Mouse (Mus musculus) forebrain, embryonic 10.5 days (tissue): ENCODE measurements around the gene Mipol1. TPM values are rescaled to one million over a fixed set of nuclear protein-coding genes. Genes with fewer than 3 reads are reported as not detected.

ENCODE experiments used
- DNase-seq: peaks from one replicate; pipeline ENCODE4 v3.0.0-alpha.2; 2017; ENCODE audit warnings: low spot score; ENCODE audit errors: extremely low spot score
- H3K27ac ChIP-seq: fragments of 300-500 bp; sonication (generic); 2 replicates; pipeline ENCODE4 v1.5.1; 2016; ENCODE audit warnings: mild to moderate bottlenecking
- H3K27me3 ChIP-seq: fragments of 300-500 bp; sonication (generic); 2 replicates; pipeline ENCODE4 v1.6.1; 2016; ENCODE audit warnings: mild to moderate bottlenecking; ENCODE audit not compliant: poor library complexity, severe bottlenecking
- H3K36me3 ChIP-seq: fragments of 300-500 bp; sonication (generic); replicated peaks from 2 replicates; pipeline ENCODE4 v1.6.1; 2016; ENCODE audit warnings: mild to moderate bottlenecking, moderate library complexity
- H3K4me1 ChIP-seq: fragments of 300-500 bp; sonication (generic); 2 replicates; pipeline ENCODE4 v1.6.1; 2016
- H3K4me3 ChIP-seq: fragments of 300-500 bp; sonication (generic); 2 replicates; pipeline ENCODE4 v1.5.1; 2016; ENCODE audit warnings: mild to moderate bottlenecking, moderate library complexity
- H3K9me3 ChIP-seq: fragments of 300-500 bp; sonication (generic); 2 replicates; pipeline ENCODE4 v1.6.1; 2016; ENCODE audit warnings: mild to moderate bottlenecking, moderate library complexity
- WGBS: fragments of 180-500 bp; shearing (Covaris S2); methylation state at CpG from one replicate; pipeline ENCODE4 v1.1.7; 2016; 5-methylcytosine and 5-hydroxymethylcytosine counted together
- polyA plus RNA-seq: library from polyadenylated mRNA; unstranded; fragments of >200 nt; fragmentation: Nextera tagmentation; extraction: Ambion mirVana; gene quantifications from 2 replicates; pipeline ENCODE4 v1.2.1, GENCODE M21; 2016

Mipol1 gene
- polyA plus RNA-seq, 1 experiment from 2014 or later: 8.2 TPM

DNA sequence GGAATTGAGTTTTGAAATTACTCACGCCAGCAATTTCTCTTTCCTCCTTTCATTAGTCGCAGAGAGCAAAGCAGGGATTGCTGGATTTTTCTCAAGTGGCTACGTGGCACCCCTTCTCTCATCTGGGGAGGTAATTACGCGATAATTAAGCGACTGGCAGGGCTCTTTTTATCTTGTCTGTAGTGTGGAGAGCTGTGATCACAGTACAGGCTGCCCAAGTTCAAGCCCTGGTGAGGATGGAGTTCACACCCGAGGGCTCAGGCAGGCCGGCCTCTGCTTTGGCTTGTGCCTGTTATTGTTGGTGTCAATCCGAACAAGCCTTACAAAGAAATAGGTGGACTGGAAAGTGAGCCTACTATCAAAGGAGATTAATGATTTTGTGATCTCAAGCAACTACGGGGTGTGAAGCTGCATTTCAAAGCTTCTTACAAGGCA lies 309.3 kb downstream of the Mipol1 start:
- Histone ChIP-seq H3K27ac (no peak overlapping the region; the same call in 1 of the 2 replicates), H3K4me1 (peaks cover 70% of the 10 kb centered on the region), H3K27me3 (peaks cover 100% of the 10 kb centered on the region), H3K9me3 (no peaks in the 10 kb centered on the region), H3K4me3 (peak overlapping the region; percentile 54; the same call in 1 of the 2 replicates), H3K36me3 (no peaks in the 10 kb centered on the region)
- peak; percentile 63 for DNase-seq
- WGBS: under 1% methylated on average over 10 of the region's 10 CpGs

DNA sequence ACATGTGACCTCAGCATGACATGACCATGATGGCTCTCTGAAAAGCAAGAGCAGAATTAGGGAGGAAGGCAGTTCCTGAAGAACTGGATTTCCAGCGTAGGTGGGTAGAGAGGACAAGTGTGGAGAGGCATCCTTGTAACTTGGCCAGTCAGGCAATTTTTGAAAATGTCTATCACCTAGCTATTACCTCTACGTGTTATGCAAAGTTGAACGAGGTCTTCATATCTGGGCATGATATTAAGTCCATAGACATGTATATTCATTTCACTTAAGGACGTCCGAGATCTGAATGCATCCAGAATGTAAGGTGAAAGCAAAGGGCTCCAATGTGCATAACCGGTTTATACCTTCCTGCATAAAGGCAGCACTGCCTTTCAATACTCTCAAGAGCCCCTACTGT lies 310.9 kb downstream of the Mipol1 start:
- peaks cover 100% of the 10 kb centered on the region for H3K27me3 ChIP-seq
- DNase-seq: no peak
- H3K4me1 ChIP-seq: peaks cover 64% of the 10 kb centered on the region
- H3K9me3 ChIP-seq: no peaks in the 10 kb centered on the region
- 14% methylated on average over 6 of the region's 6 CpGs for WGBS
- H3K36me3 ChIP-seq: no peaks in the 10 kb centered on the region
- H3K4me3 ChIP-seq: no peak overlapping the region
- no peak overlapping the region for H3K27ac ChIP-seq

DNA sequence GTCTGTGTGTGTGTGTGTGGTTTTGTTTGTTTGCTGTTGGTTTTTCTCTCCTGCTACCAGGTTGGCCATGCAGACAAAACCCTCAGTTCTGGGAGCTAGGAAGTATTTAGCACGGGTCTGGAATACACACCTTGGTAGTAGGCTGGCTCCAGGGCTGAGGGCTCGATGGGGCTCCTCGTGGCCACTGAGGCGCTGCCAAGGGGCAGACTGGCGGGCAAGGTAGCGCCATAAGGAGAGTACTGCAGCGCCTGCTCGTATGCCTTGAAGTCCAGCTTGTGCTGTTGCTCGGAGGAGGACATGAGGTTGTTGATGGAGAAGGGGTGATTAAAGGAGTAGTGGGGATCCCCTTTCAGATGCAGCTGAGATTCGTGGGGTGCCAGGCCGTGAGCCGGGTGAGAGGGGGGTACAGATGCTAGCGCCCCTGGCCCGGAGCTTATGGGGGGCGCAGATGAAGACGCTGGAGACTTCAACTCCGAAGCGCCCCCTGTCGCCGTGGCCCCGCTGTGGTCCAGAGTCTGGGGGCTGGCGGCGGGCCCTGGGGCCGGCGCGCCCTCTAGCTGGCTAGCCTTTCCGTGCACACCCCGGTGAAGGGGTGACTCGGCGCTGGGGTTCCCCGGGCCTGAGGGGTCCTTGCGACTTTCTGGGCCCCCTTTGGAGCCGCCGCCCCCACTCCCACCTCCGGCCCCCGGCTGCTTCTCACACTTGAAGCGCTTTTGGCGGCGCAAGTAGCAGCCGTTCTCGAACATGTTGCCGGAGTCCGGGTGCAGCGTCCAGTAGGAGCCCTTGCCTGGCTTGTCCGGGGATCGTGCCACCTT lies 311.9 kb downstream of the Mipol1 start:
- peak; percentile 65 for DNase-seq
- Histone ChIP-seq H3K4me1 (peaks cover 64% of the 10 kb centered on the region), H3K4me3 (peak overlapping the region; percentile 41), H3K27ac (no peak overlapping the region), H3K27me3 (peaks cover 100% of the 10 kb centered on the region), H3K36me3 (no peaks in the 10 kb centered on the region), H3K9me3 (no peaks in the 10 kb centered on the region)
- 1% methylated on average over 46 of the region's 46 CpGs for WGBS

DNA sequence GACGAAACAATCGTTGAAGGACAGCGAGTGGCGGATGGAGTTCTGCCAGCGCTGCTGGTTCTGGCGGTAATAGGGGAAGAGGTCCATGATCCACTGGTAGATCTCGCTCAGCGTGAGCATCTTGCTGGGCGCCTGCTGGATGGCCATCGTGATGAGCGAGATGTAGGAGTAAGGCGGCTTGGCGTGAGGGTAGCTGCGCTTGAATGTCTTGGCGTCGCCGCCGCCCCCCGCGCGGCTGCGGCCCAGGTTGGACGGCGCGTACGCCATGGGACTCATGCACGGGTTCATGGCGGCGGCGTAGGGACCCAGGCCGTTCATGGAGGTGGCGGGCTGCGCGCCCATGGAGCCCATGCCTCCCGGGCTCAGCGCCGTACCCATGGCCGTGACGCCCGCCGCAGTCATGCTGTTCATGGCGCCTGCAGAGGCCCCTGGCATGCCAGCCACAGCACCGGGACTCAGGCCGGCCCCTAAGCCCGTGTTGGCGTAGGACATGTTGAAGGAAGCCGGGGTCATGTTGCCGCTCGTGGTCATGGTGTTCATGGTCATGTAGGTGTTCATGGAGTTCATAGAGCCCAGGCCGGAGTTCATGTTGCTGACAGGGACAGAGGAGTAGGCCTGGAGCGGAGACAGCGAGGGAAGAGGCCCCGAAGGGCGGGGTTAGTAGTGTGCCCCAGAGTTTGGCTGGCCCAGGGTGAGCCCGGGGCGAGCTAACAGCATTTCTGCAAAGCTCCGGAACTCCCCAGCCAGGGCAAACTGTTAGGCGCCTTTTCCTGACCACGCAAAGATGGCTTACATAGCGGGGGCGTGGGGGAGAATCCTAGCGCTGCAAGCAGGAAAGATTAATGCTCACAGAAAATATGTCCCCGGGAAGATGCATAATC lies 312.8 kb downstream of the Mipol1 start:
- H3K4me3 ChIP-seq: peak overlapping the region; percentile 41
- DNase-seq: peak; percentile 56
- H3K9me3 ChIP-seq: no peaks in the 10 kb centered on the region
- peaks cover 100% of the 10 kb centered on the region for H3K27me3 ChIP-seq
- 0 out of 2 replicates have a peak overlapping the region, but pooled peaks have one; percentile 13 for H3K27ac ChIP-seq
- no peaks in the 10 kb centered on the region for H3K36me3 ChIP-seq
- H3K4me1 ChIP-seq: peaks cover 60% of the 10 kb centered on the region
- WGBS: under 1% methylated on average over 63 of the region's 63 CpGs

DNA sequence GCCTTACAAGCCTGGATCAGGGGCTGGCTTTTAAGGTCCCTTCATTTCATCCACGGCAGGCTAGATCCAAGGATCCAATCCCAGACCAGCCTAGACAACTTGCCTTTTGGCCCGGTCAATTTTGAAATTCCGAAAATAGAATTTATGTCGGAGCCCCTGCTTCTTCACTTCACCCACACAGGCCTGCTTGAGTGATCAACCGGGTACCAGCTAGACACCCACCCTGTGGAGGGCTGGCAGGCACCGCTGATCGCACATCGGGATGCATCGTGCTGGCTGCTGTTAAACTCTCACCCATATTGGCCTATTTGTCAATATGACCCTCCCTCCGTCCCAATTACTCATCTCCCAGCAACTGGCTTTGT lies 313.4 kb downstream of the Mipol1 start:
- DNase-seq: peak; percentile 43
- H3K9me3 ChIP-seq: no peaks in the 10 kb centered on the region
- WGBS: 1% methylated on average over 10 of the region's 10 CpGs
- H3K36me3 ChIP-seq: no peaks in the 10 kb centered on the region
- H3K4me1 ChIP-seq: peaks cover 60% of the 10 kb centered on the region
- H3K4me3 ChIP-seq: peak overlapping the region; percentile 41; the same call in 1 of the 2 replicates
- peaks cover 100% of the 10 kb centered on the region for H3K27me3 ChIP-seq
- no peak overlapping the region for H3K27ac ChIP-seq

DNA sequence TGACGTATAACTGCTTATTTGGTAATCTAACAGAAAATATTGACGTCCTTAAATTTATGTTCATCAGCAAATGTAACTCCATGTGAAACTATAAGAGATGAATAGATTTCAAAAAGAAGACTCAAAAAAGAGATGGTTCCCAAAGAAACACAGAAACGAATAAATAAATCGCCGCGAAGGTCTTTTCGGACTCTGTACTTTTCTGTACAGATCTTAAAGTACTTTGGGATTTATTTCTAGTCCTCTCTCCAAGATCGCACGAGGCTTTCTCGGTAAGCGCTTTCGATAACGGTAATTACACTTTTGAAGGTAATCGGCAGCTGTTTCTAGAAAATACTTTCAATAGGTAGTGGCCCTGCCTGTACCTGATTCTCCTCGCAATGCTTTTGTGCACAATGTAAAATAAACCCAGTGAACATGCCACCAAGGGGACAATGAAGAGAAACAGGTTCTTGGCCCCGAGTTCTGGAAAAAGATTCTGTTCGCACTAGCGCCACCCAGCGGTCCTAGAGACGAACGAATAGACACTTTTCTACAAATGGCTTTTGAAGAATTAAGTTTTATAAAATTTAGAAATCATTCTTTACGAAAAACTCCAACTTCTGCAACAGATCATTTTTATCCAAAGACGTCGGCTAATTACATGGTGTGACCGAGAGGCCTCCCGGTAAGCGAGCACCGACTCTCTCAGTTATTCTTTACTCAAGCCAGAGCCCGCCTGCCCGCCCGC lies 314.6 kb downstream of the Mipol1 start:
- WGBS: 1% methylated on average over 31 of the region's 31 CpGs
- peak; percentile 78 for DNase-seq
- H3K36me3 ChIP-seq: no peaks in the 10 kb centered on the region
- H3K4me1 ChIP-seq: peaks cover 60% of the 10 kb centered on the region
- H3K4me3 ChIP-seq: peak overlapping the region; percentile 62
- H3K9me3 ChIP-seq: no peaks in the 10 kb centered on the region
- H3K27me3 ChIP-seq: peaks cover 100% of the 10 kb centered on the region
- H3K27ac ChIP-seq: peak overlapping the region; percentile 78

DNA sequence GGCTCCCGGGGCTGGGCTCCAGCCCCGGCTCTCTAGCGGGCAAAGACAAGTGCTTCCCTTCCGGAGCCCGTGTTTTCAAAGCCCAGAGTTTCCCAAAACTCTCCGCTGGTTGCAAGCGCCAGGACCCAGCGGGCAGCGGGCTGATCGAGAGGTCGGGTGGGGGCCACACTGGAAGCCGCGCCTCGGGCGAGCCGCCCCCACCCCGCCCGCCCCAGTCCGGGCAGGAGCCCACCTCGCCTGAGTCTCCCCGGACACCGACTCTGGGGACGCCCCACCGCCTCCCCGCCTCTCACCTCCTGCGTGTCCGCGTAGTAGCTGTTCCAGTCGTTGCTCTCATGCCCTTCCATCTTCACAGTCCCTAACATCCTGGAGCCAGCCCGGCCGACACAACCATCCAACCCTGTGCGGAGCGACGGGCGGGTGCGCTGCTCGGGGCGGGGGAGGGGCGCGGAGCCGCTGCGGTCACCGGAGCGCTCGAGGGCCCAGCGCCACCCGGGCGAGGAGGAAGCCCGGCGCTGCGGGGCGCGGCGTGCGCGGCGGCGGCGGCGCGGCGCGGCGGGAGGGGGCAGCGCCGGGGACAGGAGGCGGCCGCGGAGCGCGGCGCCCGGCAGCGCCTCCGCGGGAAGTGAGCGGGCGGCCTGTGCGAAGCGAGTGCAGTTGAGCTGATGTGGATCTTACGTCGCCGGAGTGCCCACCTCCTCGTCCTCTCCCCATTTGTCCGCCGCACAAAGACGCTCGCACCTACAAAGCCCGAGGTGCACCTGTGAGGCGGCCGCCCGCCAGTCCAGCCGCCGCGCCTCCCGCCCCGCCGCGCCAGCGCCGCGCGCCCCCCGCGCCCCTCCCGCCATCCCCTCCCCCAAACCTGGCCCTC lies 315.4 kb downstream of the Mipol1 start:
- WGBS: under 1% methylated on average over 93 of the region's 106 CpGs
- peaks cover 65% of the 10 kb centered on the region for H3K4me1 ChIP-seq
- peak overlapping the region; percentile 78 for H3K27ac ChIP-seq
- H3K27me3 ChIP-seq: peaks cover 100% of the 10 kb centered on the region
- no peaks in the 10 kb centered on the region for H3K36me3 ChIP-seq
- DNase-seq: peak; percentile 66
- peak overlapping the region; percentile 62 for H3K4me3 ChIP-seq
- H3K9me3 ChIP-seq: no peaks in the 10 kb centered on the region

Other genes starting within 250 kb of the Mipol1 start
- gene Slc25a21, start 33.0 kb upstream of the Mipol1 start, polyA plus RNA-seq: 3.9 and 5.1 TPM in 2 replicates
- 86.1 and 86.6 TPM in 2 replicates for gene Prps1l3, start within 50 bp of the Mipol1 start, polyA plus RNA-seq